Mouse (Mus musculus) limb, embryonic 12.5 days (tissue): ENCODE data around the gene Nos1ap. TPM values are rescaled to one million over a fixed set of nuclear protein-coding genes. Genes with fewer than 3 reads are reported as not detected.

Experiments used
- ATAC-seq: fragments of 200-750 bp; cut with Nextera tagmentation; 2 replicates; pipeline ENCODE4 v1.8.0; 2017; ENCODE audit warnings: low read depth, moderate TSS enrichment; ENCODE audit not compliant: insufficient number of reproducible peaks, insufficient read depth, low FRiP score, low TSS enrichment
- H3K27ac ChIP-seq: fragments of 300-500 bp; sonication (generic); 2 replicates; pipeline ENCODE4 v1.5.1; 2016; ENCODE audit warnings: mild to moderate bottlenecking, moderate library complexity
- H3K27me3 ChIP-seq: fragments of 300-500 bp; sonication (generic); 2 replicates; pipeline ENCODE4 v1.6.1; 2016; ENCODE audit warnings: mild to moderate bottlenecking, moderate library complexity
- H3K36me3 ChIP-seq: fragments of 300-500 bp; sonication (generic); 2 replicates; pipeline ENCODE4 v1.6.1; 2016; ENCODE audit warnings: mild to moderate bottlenecking, moderate library complexity
- H3K4me1 ChIP-seq: fragments of 300-500 bp; sonication (generic); replicated peaks from 2 replicates; pipeline ENCODE4 v1.6.1; 2016
- H3K4me2 ChIP-seq: fragments of 300-500 bp; sonication (generic); 2 replicates; pipeline ENCODE4 v1.6.1; 2016; ENCODE audit warnings: mild to moderate bottlenecking, moderate library complexity
- H3K4me3 ChIP-seq: fragments of 300-500 bp; sonication (generic); replicated peaks from 2 replicates; pipeline ENCODE4 v1.5.1; 2016; ENCODE audit warnings: mild to moderate bottlenecking
- H3K9ac ChIP-seq: fragments of 300-500 bp; sonication (generic); replicated peaks from 2 replicates; pipeline ENCODE4 v1.6.1; 2016; ENCODE audit warnings: mild to moderate bottlenecking, moderate library complexity
- H3K9me3 ChIP-seq: fragments of 300-500 bp; sonication (generic); 2 replicates; pipeline ENCODE4 v1.6.1; 2016; ENCODE audit warnings: mild to moderate bottlenecking, moderate library complexity
- WGBS: fragments of 180-500 bp; shearing (Covaris S2); methylation state at CpG from one replicate; pipeline ENCODE4 v1.1.7; 2016; 5-methylcytosine and 5-hydroxymethylcytosine counted together
- polyA plus RNA-seq: library from polyadenylated mRNA; unstranded; fragments of >200 nt; fragmentation: Nextera tagmentation; extraction: Ambion mirVana; gene quantifications from 2 replicates; pipeline ENCODE4 v1.2.1, GENCODE M21; 2016

Nos1ap gene
- polyA plus RNA-seq, 1 experiment from 2014 or later, result 9.1 TPM

DNA sequence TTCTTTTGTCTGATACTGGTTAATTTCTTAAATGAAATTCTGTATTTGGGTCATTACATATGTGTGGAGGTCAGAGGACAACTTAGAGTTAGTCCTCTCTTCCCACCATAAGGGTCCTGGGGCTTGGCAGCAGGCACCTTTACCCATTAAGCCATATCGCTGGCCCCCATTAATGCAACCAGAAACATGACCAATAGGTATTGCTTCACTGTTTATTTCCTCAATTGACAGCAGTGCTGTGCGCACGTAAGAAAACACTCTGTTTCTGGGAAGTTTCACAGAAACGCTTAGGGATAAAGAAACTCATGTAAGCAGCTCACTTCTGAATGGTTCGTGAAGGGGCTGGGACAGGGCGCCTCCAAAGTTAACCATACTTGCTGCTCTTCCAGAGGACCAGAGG, 44.4 kb downstream of the Nos1ap start:
- no peak overlapping the region for H3K4me2 ChIP-seq
- no peak for ATAC-seq
- WGBS, result 87% methylated on average over 6 of the region's 6 CpGs
- H3K36me3 ChIP-seq, result no peaks in the 10 kb centered on the region
- H3K27ac ChIP-seq, result no peak overlapping the region
- H3K4me1 ChIP-seq, result 0 out of 2 replicates have a peak, but pooled peaks cover 2% of the 10 kb centered on the region
- no peaks in the 10 kb centered on the region for H3K27me3 ChIP-seq
- H3K4me3 ChIP-seq, result no peak overlapping the region
- no peak overlapping the region for H3K9ac ChIP-seq
- H3K9me3 ChIP-seq, result no peaks in the 10 kb centered on the region

DNA sequence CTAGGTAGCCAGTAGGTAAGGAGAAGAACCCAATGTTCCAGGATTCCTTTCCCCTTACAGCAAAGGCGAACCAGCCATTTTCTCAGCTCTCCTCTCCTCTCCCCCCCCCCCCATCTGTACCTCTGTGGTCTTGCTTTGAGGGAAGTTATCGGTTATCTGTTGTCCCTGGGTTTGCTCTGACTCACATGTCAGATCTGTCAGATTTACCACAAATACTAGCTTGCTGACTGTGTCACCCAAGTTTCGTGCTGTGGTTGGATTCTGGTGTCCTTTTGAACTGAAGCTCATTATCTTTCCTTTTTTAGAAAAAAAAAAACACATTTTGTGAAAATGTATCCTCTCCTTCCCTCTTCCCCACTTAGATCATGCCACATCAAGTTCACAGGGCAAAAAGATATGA, 50.2 kb downstream of the Nos1ap start:
- Histone ChIP-seq H3K4me3 (no peak overlapping the region), H3K9me3 (no peaks in the 10 kb centered on the region), H3K36me3 (no peaks in the 10 kb centered on the region), H3K9ac (no peak overlapping the region), H3K4me2 (no peak overlapping the region), H3K27ac (no peak overlapping the region), H3K27me3 (no peaks in the 10 kb centered on the region), H3K4me1 (no peaks in the 10 kb centered on the region)
- WGBS, result 86% methylated on average over 3 of the region's 3 CpGs
- ATAC-seq, result no peak

DNA sequence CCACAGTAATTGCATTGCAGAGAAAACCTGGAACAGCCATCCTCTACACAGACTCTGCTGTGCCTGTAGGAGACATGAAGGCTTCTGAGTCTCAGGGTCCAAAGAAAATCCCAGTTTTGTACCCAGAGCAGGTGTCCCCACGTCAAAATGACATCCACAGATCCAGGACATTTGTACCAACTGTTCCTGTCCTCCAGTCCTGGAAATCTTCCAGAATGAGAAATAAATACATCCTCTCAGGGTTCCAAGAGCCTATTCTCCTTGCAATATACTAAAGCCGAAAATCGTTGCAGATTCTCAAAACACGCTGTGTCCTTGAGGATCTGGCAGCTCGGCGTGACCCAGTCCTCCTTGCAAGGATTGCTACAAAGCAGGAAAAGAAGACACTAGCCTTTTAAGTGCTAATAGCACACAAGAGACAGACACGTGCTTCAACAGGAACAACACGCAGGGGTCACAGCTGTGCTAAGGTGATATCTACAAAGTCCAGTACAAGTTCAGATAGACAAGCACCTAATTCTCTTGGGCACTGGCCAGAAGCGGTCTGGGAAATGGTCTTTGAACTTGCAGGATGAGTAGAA, 51.1 kb downstream of the Nos1ap start:
- no peak overlapping the region for H3K9ac ChIP-seq
- no peaks in the 10 kb centered on the region for H3K9me3 ChIP-seq
- H3K4me1 ChIP-seq, result no peaks in the 10 kb centered on the region
- H3K27ac ChIP-seq, result no peak overlapping the region
- H3K27me3 ChIP-seq, result no peaks in the 10 kb centered on the region
- H3K4me3 ChIP-seq, result no peak overlapping the region
- no peak for ATAC-seq
- no peak overlapping the region for H3K4me2 ChIP-seq
- no peaks in the 10 kb centered on the region for H3K36me3 ChIP-seq
- WGBS, result 88% methylated on average over 9 of the region's 9 CpGs

DNA sequence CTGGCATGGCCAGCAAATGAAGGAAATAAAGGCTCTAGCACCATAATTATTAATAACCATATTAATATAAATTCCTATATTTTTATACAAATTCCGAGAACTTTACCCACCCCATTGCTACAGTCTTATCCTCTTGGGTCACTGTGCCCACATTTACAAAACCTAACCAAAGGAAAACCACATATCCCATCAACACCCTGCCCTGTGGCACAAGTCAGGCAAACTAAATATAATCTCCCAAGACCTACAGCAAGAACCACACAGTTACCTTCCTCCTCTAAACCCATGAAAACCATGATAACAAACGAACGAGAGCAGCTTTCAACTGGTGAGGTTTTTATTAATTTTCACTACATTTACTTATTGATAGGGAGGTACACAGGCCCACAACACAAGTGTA, 53.3 kb downstream of the Nos1ap start:
- WGBS, result 84% methylated on average over 3 of the region's 3 CpGs
- Histone ChIP-seq H3K27me3 (no peaks in the 10 kb centered on the region), H3K27ac (no peak overlapping the region)

DNA sequence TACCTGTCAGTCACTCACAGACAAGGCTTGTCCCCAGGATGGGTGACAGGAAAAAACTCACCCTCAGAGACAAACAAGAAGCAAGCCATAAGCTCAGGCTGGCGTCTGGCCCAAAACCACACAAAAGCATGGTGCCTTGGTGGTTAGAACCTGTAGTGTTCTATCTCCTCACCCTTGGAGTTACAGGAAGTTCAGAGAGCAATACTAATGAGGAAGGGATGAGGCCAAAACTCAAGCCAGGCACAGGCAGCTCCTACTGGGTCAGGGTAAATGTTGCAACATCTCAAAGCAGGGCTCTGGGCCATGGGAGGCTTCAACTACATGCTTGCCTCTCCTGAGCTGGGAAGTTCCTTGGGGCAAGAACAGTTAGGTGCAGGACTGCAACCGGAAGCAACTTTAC, 54.4 kb downstream of the Nos1ap start:
- WGBS, result 90% methylated on average over 2 of the region's 2 CpGs
- H3K9ac ChIP-seq, result no peak overlapping the region
- H3K27ac ChIP-seq, result no peak overlapping the region
- no peak overlapping the region for H3K4me2 ChIP-seq
- ATAC-seq, result no peak
- no peaks in the 10 kb centered on the region for H3K36me3 ChIP-seq
- peaks cover 10% of the 10 kb centered on the region for H3K4me1 ChIP-seq
- no peaks in the 10 kb centered on the region for H3K27me3 ChIP-seq
- no peaks in the 10 kb centered on the region for H3K9me3 ChIP-seq
- no peak overlapping the region for H3K4me3 ChIP-seq

More for the DNA sequence above, 53.3 kb downstream of the Nos1ap start:
- no peak overlapping the region for H3K4me3 ChIP-seq
- H3K9me3 ChIP-seq, result no peaks in the 10 kb centered on the region
- H3K4me2 ChIP-seq, result no peak overlapping the region
- no peaks in the 10 kb centered on the region for H3K4me1 ChIP-seq
- H3K9ac ChIP-seq, result no peak overlapping the region
- H3K36me3 ChIP-seq, result no peaks in the 10 kb centered on the region
- ATAC-seq, result no peak

DNA sequence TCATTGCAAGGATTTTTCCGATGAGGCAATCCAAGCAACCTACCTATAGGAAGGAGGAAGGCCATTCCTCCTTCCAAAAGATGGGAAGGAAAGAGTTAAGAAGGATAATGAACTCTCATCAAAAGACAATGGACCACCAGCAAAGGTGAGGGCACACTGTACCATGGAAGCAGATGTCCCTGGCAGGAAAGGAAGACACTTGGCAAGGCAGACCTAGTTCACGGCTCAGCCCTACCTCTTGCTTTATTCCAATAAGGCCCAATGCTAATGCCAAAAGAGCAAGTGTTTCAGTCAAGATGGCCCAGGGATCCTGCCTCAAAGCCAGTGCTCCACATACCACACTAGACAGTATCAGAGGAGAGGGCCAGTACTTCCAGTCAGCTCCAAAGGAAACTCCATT, 58.4 kb downstream of the Nos1ap start:
- H3K27me3 ChIP-seq, result no peaks in the 10 kb centered on the region
- WGBS, result 86% methylated on average over 2 of the region's 2 CpGs
- H3K4me3 ChIP-seq, result no peak overlapping the region
- H3K9ac ChIP-seq, result no peak overlapping the region
- no peak overlapping the region for H3K27ac ChIP-seq
- H3K4me1 ChIP-seq, result peaks cover 10% of the 10 kb centered on the region
- no peaks in the 10 kb centered on the region for H3K9me3 ChIP-seq
- no peak overlapping the region for H3K4me2 ChIP-seq
- no peaks in the 10 kb centered on the region for H3K36me3 ChIP-seq
- no peak for ATAC-seq

DNA sequence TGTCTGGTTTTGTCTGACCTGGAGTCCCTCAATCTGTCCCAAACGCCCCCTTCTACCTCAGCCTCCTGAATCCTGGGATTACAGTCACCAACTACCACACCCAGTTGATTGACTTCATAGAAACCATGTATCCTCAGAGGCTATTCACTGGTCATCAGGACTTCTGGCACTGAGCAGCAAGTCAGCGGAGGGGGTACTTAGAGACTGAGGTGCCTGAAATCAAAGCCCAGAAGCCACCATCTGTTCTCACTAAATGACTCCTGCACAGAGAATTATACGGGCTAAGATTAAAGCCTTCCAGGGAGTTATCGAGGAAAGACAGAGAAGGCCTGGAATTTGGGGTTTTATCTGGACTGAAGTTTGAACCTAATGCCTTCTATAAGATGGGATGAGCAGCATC, 59.2 kb downstream of the Nos1ap start:
- Histone ChIP-seq H3K27me3 (no peaks in the 10 kb centered on the region), H3K27ac (no peak overlapping the region), H3K9me3 (no peaks in the 10 kb centered on the region), H3K9ac (no peak overlapping the region), H3K4me1 (peaks cover 10% of the 10 kb centered on the region), H3K4me2 (no peak overlapping the region), H3K4me3 (no peak overlapping the region), H3K36me3 (no peaks in the 10 kb centered on the region)
- no peak for ATAC-seq
- WGBS, result 19% methylated on average over 4 of the region's 4 CpGs

DNA sequence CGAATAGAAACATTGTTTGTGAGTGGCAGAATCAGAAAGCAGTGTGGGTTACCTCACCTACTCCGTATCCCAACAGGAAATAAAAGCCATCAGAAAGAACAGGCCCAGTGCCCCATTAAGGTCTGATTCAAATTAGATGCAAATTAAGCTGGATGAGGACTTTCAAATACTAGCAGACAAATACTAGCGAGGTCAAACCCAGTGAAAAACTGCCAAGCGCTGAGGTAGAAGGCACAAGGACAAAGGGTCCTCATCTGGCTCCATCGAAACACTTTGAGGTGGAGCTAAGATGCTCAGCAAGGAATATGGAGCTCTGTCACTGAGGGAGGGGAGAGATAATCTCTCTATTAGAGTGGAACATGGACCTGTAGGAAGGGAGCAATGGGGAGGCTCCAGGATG, 66.8 kb downstream of the Nos1ap start:
- no peak overlapping the region for H3K27ac ChIP-seq
- H3K9ac ChIP-seq, result no peak overlapping the region
- H3K4me2 ChIP-seq, result no peak overlapping the region
- ATAC-seq, result no peak
- peaks cover 30% of the 10 kb centered on the region for H3K4me1 ChIP-seq
- no peaks in the 10 kb centered on the region for H3K27me3 ChIP-seq
- 77% methylated on average over 5 of the region's 5 CpGs for WGBS
- H3K9me3 ChIP-seq, result peaks cover 5% of the 10 kb centered on the region
- H3K36me3 ChIP-seq, result no peaks in the 10 kb centered on the region
- no peak overlapping the region for H3K4me3 ChIP-seq

DNA sequence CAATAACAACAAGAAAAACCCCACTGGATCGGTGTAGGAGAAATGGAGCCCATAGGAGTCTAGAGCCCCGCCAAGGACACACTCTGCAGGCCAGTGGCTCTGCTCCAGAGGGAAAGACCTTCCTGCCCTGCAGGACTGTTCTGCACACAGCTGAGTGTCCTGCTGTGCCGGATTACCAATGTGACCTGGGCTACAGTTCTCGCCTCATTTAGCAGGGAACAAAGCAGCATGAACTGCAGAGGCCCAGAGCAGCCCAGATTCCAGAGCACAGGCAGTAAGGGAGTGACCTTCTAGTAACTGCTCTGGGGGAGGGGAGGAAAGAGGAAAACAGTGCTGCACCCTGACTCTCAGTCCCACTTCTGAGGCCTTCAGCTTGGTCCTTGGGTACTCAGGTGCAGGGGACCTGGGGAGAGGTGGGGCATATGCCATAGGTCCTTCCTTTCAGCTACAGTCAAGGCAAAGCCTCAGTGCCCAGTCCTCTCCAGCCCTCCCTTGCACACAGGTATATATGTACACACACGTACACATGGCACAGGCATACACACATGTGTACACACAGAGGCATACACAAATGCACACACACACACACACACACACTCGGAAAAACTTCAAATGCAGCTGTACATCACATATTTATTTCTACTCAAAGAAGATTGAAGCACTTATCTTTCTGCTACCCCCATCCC, 68.0 kb downstream of the Nos1ap start:
- peak overlapping the region; percentile 45; the same call in 1 of the 2 replicates for H3K27ac ChIP-seq
- H3K4me2 ChIP-seq, result 0 out of 2 replicates have a peak overlapping the region, but pooled peaks have one; percentile 2
- H3K27me3 ChIP-seq, result no peaks in the 10 kb centered on the region
- ATAC-seq, result peak; percentile 77
- H3K9ac ChIP-seq, result no peak overlapping the region
- peaks cover 8% of the 10 kb centered on the region for H3K9me3 ChIP-seq
- H3K4me1 ChIP-seq, result peaks cover 30% of the 10 kb centered on the region
- 37% methylated on average over 6 of the region's 6 CpGs for WGBS
- H3K36me3 ChIP-seq, result no peaks in the 10 kb centered on the region
- no peak overlapping the region for H3K4me3 ChIP-seq

DNA sequence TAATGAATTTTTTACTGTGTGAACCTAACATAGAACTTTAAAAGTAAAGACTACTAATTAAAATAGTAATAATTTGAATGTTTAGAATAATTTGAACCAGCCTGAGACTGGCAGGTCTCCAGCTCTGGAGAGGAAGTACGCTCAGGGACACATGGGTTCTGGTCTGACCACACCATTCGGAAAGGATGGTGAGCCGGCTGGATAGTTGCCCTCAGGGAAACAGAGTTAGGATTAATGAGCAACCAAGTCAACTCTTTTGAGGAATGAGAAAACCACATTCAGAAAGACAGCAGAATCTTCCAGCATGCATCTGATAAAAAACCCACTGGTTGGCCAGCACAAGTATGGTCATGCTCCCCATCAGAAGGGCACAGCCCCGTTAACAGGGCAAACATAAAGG, 69.5 kb downstream of the Nos1ap start:
- H3K27me3 ChIP-seq, result no peaks in the 10 kb centered on the region
- H3K4me3 ChIP-seq, result no peak overlapping the region
- H3K4me1 ChIP-seq, result peaks cover 30% of the 10 kb centered on the region
- no peaks in the 10 kb centered on the region for H3K36me3 ChIP-seq
- H3K4me2 ChIP-seq, result no peak overlapping the region
- H3K9ac ChIP-seq, result no peak overlapping the region
- peaks cover 8% of the 10 kb centered on the region for H3K9me3 ChIP-seq
- 65% methylated on average over 4 of the region's 4 CpGs for WGBS
- ATAC-seq, result no peak
- H3K27ac ChIP-seq, result no peak overlapping the region

DNA sequence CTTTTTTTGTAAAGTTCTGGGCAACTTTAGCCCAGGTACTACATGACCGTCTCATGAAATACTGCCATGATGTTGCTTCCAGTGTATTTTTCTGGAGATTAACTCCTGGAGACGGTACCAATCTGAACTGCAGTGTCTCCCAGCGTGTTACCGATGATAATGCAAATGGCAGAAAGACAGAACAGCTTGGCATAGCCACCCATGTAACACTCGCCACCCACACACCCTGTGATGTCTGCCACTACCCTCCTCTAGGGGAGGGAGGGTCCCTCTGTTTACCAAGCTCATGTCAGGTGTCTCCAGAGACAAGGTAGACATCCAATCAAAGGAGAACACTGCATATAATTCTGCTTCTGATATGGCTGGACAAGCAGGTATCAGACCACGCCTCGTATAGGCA, 70.0 kb downstream of the Nos1ap start:
- H3K4me3 ChIP-seq, result no peak overlapping the region
- no peaks in the 10 kb centered on the region for H3K36me3 ChIP-seq
- no peaks in the 10 kb centered on the region for H3K27me3 ChIP-seq
- peaks cover 30% of the 10 kb centered on the region for H3K4me1 ChIP-seq
- no peak overlapping the region for H3K4me2 ChIP-seq
- no peak overlapping the region for H3K9ac ChIP-seq
- no peak overlapping the region for H3K27ac ChIP-seq
- peaks cover 8% of the 10 kb centered on the region for H3K9me3 ChIP-seq
- ATAC-seq, result no peak
- 92% methylated on average over 7 of the region's 7 CpGs for WGBS

DNA sequence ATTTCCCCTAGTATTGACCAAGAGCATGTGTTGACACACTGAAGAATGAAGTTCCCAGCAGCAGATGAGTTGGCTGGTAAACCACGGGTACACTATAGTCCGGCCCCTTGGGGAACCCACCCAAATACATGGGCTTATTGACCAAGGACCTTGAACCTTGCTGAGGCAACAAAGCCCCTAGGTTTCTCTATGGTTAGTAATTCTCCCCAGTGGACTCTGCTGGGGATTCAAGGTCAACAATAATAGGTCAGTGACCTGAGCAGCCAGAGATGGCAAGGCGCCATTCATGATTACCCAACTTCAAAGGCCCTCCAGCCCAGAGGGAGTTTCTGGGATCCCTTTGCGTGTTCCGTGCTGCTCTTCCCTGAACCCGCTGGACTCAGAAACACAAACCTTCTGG, 73.5 kb downstream of the Nos1ap start:
- Histone ChIP-seq H3K9me3 (peaks cover 8% of the 10 kb centered on the region), H3K4me2 (no peak overlapping the region), H3K4me3 (no peak overlapping the region), H3K36me3 (no peaks in the 10 kb centered on the region), H3K27ac (no peak overlapping the region), H3K27me3 (no peaks in the 10 kb centered on the region), H3K9ac (no peak overlapping the region), H3K4me1 (peaks cover 30% of the 10 kb centered on the region)
- no peak for ATAC-seq
- 84% methylated on average over 6 of the region's 6 CpGs for WGBS
